Mouse (Mus musculus) hindbrain, embryonic 10.5 days (tissue): ENCODE results near the gene Lmntd1. TPM values are rescaled to one million over a fixed set of nuclear protein-coding genes. Genes with fewer than 3 reads are reported as not detected.

Experiments used
- DNase-seq: peaks from one replicate; pipeline ENCODE4 v3.0.0-alpha.2; 2017; ENCODE audit warnings: low spot score
- H3K27ac ChIP-seq: fragments of 300-500 bp; sonication (generic); 2 replicates; pipeline ENCODE4 v1.5.1; 2016; ENCODE audit warnings: mild to moderate bottlenecking, moderate library complexity
- H3K27me3 ChIP-seq: fragments of 300-500 bp; sonication (generic); 2 replicates; pipeline ENCODE4 v1.6.1; 2016; ENCODE audit warnings: mild to moderate bottlenecking; ENCODE audit not compliant: poor library complexity, insufficient read depth, severe bottlenecking
- H3K36me3 ChIP-seq: fragments of 300-500 bp; sonication (generic); 2 replicates; pipeline ENCODE4 v1.6.1; 2016; ENCODE audit warnings: mild to moderate bottlenecking, moderate library complexity
- H3K4me1 ChIP-seq: fragments of 300-500 bp; sonication (generic); replicated peaks from 2 replicates; pipeline ENCODE4 v1.6.1; 2016; ENCODE audit warnings: mild to moderate bottlenecking
- H3K4me3 ChIP-seq: fragments of 300-500 bp; sonication (generic); 2 replicates; pipeline ENCODE4 v1.5.1; 2016; ENCODE audit warnings: mild to moderate bottlenecking, moderate library complexity
- H3K9me3 ChIP-seq: fragments of 300-500 bp; sonication (generic); 2 replicates; pipeline ENCODE4 v1.6.1; 2016; ENCODE audit warnings: mild to moderate bottlenecking, moderate library complexity
- WGBS: fragments of 180-500 bp; shearing (Covaris S2); methylation state at CpG from one replicate; pipeline ENCODE4 v1.1.7; 2016; 5-methylcytosine and 5-hydroxymethylcytosine counted together
- polyA plus RNA-seq: library from polyadenylated mRNA; unstranded; fragments of >200 nt; fragmentation: Nextera tagmentation; extraction: Ambion mirVana; gene quantifications from 2 replicates; pipeline ENCODE4 v1.2.1, GENCODE M21; 2016

Lmntd1 gene
- polyA plus RNA-seq: 0.06 and 0.31 TPM in 2 replicates

GRCm38 (mm10) chr6:145614219-145614618 lies at the start of gene Lmntd1:
TSS of gene Lmntd1 (minus strand) at chr6:145614319.
- Histone ChIP-seq H3K27me3 (no peaks in the 10 kb centered on the region), H3K36me3 (no peaks in the 10 kb centered on the region), H3K4me1 (0 out of 2 replicates have a peak, but pooled peaks cover 3% of the 10 kb centered on the region), H3K9me3 (no peaks in the 10 kb centered on the region), H3K4me3 (no peak within 1 kb of the TSS), H3K27ac (no peak within 1 kb of the TSS)
- 87% methylated on average over 7 of the region's 7 CpGs for WGBS
- no peak for DNase-seq

- Histone ChIP-seq H3K27me3 (no peaks in the 10 kb centered on the region), H3K36me3 (no peaks in the 10 kb centered on the region), H3K27ac (0 out of 2 replicates have a peak overlapping the region, but pooled peaks have one; percentile 45), H3K9me3 (no peaks in the 10 kb centered on the region), H3K4me3 (no peak overlapping the region), H3K4me1 (0 out of 2 replicates have a peak, but pooled peaks cover 11% of the 10 kb centered on the region)
- 75% methylated on average over 11 of the region's 11 CpGs for WGBS
- DNase-seq: no peak
These were observed 46.8 kb upstream of the Lmntd1 start for GRCm38 (mm10) chr6:145660943-145661342.

GRCm38 (mm10) chr6:145659116-145659515 lies 45.0 kb upstream of the Lmntd1 start:
- Histone ChIP-seq H3K4me1 (0 out of 2 replicates have a peak, but pooled peaks cover 11% of the 10 kb centered on the region), H3K27ac (no peak overlapping the region), H3K27me3 (no peaks in the 10 kb centered on the region), H3K36me3 (no peaks in the 10 kb centered on the region), H3K4me3 (no peak overlapping the region), H3K9me3 (no peaks in the 10 kb centered on the region)
- WGBS: 80% methylated on average over 6 of the region's 6 CpGs
- no peak for DNase-seq

DNA sequence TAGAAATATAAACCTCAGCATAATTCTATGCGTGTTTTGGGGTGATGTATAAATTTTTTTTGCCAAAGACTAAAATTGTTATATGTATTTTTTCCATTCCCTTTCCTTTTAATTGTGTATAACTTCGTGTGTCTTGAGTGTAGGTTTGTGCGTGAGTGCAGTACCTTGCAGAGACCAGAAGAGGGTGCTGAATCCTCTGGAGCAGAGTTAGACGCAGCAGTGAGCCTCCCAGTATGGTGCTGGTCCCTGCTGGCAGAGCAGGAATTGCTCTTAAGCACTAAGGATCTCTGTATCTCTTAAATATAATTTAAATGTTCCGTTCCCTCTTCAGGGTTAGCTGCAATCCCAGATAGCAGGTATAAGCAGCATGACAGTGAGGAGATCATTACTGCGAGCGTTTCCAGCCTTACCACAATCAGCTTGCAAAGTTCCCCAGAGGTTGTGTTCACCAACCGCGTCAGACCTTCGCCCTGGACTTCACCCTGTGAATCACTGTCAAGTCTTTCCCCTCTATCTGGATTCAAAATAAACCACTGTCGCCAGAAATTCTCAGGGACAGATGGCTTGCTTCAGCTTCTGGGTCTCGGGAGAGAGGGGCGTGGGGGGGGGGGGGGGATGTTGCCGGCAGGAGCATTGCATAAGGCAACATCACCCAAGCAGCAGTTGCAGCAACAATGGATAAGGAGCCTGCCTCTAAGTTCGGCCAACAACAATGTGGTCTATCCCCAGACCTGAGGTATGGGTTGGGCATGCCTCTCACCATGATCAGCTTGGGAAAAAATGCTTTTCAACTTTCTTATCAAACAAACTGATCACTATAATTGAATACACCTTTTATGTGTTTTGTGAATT lies 42.8 kb upstream of the Lmntd1 start:
- 83% methylated on average over 15 of the region's 15 CpGs for WGBS
- 0 out of 2 replicates have a peak, but pooled peaks cover 7% of the 10 kb centered on the region for H3K4me1 ChIP-seq
- no peaks in the 10 kb centered on the region for H3K9me3 ChIP-seq
- no peaks in the 10 kb centered on the region for H3K27me3 ChIP-seq
- no peak overlapping the region for H3K27ac ChIP-seq
- no peak overlapping the region for H3K4me3 ChIP-seq
- DNase-seq: no peak
- no peaks in the 10 kb centered on the region for H3K36me3 ChIP-seq

- Histone ChIP-seq H3K27ac (no peak overlapping the region), H3K27me3 (no peaks in the 10 kb centered on the region), H3K36me3 (no peaks in the 10 kb centered on the region), H3K4me3 (no peak overlapping the region), H3K9me3 (no peaks in the 10 kb centered on the region), H3K4me1 (0 out of 2 replicates have a peak, but pooled peaks cover 7% of the 10 kb centered on the region)
- WGBS: 92% methylated on average over 1 of the region's 1 CpGs
- no peak for DNase-seq
These were observed 41.6 kb upstream of the Lmntd1 start for GRCm38 (mm10) chr6:145655678-145656077.

DNA sequence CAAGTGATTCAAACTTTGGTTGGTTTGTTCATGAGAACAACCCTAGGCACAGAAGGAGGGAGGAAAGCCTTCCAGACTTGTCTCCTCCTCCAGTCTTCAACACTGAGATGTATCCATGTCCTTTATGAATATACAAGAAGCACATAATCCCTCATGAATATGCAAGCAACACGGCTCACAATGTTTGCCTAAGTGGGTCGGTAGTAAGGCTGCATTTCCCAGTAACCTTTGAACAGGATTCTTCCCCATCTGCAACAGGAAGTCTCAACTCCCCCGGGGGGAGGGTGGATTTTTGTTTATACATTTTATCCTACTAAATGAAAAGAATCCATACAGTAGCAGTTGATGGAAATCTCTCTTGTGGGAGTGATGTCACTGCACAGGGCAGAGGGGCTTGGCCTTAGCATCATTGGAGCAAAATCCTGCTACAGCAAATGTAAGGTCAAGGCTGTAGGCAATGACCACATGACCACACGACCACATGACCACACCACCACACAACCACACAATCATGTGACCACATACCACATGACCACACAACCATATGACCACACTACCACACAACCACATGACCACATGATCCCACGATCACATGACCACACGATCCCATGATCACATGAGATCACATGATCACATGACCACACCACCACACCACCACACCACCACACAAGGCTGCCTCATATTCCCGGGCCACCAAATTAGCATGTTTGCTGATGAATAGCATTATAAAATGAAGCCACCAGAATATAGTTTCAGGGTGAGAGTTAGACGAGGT lies 40.1 kb upstream of the Lmntd1 start:
- Histone ChIP-seq H3K4me3 (no peak overlapping the region), H3K27ac (no peak overlapping the region), H3K36me3 (no peaks in the 10 kb centered on the region), H3K9me3 (no peaks in the 10 kb centered on the region), H3K27me3 (no peaks in the 10 kb centered on the region), H3K4me1 (0 out of 2 replicates have a peak, but pooled peaks cover 7% of the 10 kb centered on the region)
- DNase-seq: no peak
- 83% methylated on average over 8 of the region's 8 CpGs for WGBS

GRCm38 (mm10) chr6:145653626-145654025 lies 39.5 kb upstream of the Lmntd1 start:
- WGBS: 88% methylated on average over 5 of the region's 5 CpGs
- H3K9me3 ChIP-seq: no peaks in the 10 kb centered on the region
- no peak overlapping the region for H3K4me3 ChIP-seq
- H3K27me3 ChIP-seq: no peaks in the 10 kb centered on the region
- H3K36me3 ChIP-seq: no peaks in the 10 kb centered on the region
- DNase-seq: no peak
- 0 out of 2 replicates have a peak, but pooled peaks cover 7% of the 10 kb centered on the region for H3K4me1 ChIP-seq
- H3K27ac ChIP-seq: no peak overlapping the region

DNA sequence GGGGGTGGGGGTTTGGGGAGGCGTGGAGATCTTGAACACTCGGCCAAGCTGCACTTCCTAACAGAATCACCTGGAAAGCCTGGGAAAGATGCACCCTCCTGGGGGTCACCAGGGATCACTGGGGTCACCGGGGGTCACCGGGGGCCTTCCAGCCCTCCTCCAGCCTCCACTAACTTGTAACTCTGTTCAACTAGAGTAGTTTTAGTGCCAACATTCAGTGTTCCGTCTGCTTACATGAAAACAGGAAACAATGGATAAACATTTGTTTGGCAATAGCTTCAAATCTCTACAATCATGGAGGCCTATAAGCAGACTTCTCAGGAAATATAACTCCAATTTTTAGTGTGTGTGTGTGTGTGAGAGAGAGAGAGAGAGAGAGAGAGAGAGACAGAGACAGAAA lies 38.9 kb upstream of the Lmntd1 start:
- H3K4me3 ChIP-seq: no peak overlapping the region
- H3K27me3 ChIP-seq: no peaks in the 10 kb centered on the region
- H3K4me1 ChIP-seq: 0 out of 2 replicates have a peak, but pooled peaks cover 4% of the 10 kb centered on the region
- WGBS: 74% methylated on average over 5 of the region's 5 CpGs
- DNase-seq: no peak
- H3K27ac ChIP-seq: no peak overlapping the region
- no peaks in the 10 kb centered on the region for H3K36me3 ChIP-seq
- H3K9me3 ChIP-seq: no peaks in the 10 kb centered on the region

DNA sequence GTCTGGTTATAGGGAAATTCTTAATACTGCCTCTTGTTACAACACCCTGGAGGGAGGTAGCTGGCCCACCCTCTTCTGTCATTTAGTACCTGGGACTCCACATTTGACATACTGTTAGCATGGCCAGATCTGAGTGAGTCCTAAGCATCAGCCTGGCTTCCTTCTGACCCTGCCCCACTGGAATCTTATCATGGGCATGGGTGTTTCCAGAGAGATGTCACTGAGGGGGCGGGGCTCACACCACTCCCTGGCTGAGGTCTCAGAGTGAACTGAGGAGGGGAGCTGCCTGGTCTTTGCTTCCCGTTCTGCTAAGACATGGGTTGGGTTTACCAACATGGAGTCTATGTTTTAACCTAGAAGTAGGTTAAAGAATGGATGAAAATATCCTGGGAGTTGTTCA lies 37.9 kb upstream of the Lmntd1 start:
- Histone ChIP-seq H3K4me3 (no peak overlapping the region), H3K4me1 (no peaks in the 10 kb centered on the region), H3K9me3 (no peaks in the 10 kb centered on the region), H3K27me3 (no peaks in the 10 kb centered on the region), H3K36me3 (no peaks in the 10 kb centered on the region), H3K27ac (no peak overlapping the region)
- WGBS: 76% methylated on average over 2 of the region's 2 CpGs
- DNase-seq: no peak

- no peak for DNase-seq
- H3K27ac ChIP-seq: no peak overlapping the region
- WGBS: 91% methylated on average over 4 of the region's 4 CpGs
These were observed 26.9 kb upstream of the Lmntd1 start for GRCm38 (mm10) chr6:145640971-145641506.

DNA sequence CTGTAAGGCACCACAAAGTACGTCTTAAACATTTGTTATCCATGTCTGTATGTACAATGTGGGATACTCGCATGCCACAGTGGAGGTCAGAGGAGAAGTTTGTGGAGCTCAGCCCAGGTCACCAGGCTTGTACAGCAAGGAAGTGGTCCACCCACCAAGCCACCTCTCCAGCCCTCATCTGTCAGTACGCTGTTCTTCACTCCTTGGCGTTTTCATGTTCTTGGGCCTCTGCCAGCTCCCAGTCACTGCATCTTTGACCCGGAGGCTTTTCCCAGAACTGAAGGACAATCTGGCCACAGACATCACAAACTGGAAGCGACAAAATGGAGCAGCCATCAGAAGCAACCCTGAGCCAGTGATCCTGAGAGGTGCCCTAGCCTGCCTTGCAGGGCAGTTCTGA lies 24.1 kb upstream of the Lmntd1 start:
- Histone ChIP-seq H3K4me3 (no peak overlapping the region), H3K4me1 (no peaks in the 10 kb centered on the region), H3K36me3 (no peaks in the 10 kb centered on the region), H3K27ac (no peak overlapping the region), H3K27me3 (no peaks in the 10 kb centered on the region), H3K9me3 (0 out of 2 replicates have a peak, but pooled peaks cover 10% of the 10 kb centered on the region)
- 83% methylated on average over 6 of the region's 6 CpGs for WGBS
- no peak for DNase-seq

More at GRCm38 (mm10) chr6:145640971-145641506, 26.9 kb upstream of the Lmntd1 start:
- H3K4me3 ChIP-seq: no peak overlapping the region
- no peaks in the 10 kb centered on the region for H3K4me1 ChIP-seq
- H3K27me3 ChIP-seq: no peaks in the 10 kb centered on the region
- H3K36me3 ChIP-seq: no peaks in the 10 kb centered on the region
- H3K9me3 ChIP-seq: 0 out of 2 replicates have a peak, but pooled peaks cover 8% of the 10 kb centered on the region

GRCm38 (mm10) chr6:145636682-145637081 lies 22.6 kb upstream of the Lmntd1 start:
- Histone ChIP-seq H3K4me1 (no peaks in the 10 kb centered on the region), H3K27ac (no peak overlapping the region), H3K27me3 (no peaks in the 10 kb centered on the region), H3K4me3 (no peak overlapping the region), H3K36me3 (no peaks in the 10 kb centered on the region), H3K9me3 (0 out of 2 replicates have a peak, but pooled peaks cover 14% of the 10 kb centered on the region)
- no peak for DNase-seq
- 86% methylated on average over 4 of the region's 4 CpGs for WGBS
